Mouse (Mus musculus): ENCODE data around the gene Anapc15-ps.
"Not testable (repeated sequence)": the region's sequence is repeated elsewhere in the genome, so short reads cannot be mapped to it uniquely, and the experiment has no call there.

Gene Anapc15-ps

GRCm38 (mm10) chr10:95630166-95630565 lies 43.1 kb downstream of the Anapc15-ps start:
- DNase-seq (ENCODE audit: low read depth), result not testable (repeated sequence)

- DNase-seq (ENCODE audit: low read depth), result no peak
These were observed 44.9 kb downstream of the Anapc15-ps start for GRCm38 (mm10) chr10:95628338-95628737.

GRCm38 (mm10) chr10:95627381-95627780 lies 45.9 kb downstream of the Anapc15-ps start:
- no peak for DNase-seq (ENCODE audit: low read depth)

GRCm38 (mm10) chr10:95625300-95625699 lies 48.0 kb downstream of the Anapc15-ps start:
- DNase-seq (ENCODE audit: low read depth), result no peak

- DNase-seq (ENCODE audit: low read depth), result no peak
These were observed 49.2 kb downstream of the Anapc15-ps start for GRCm38 (mm10) chr10:95624007-95624406.

GRCm38 (mm10) chr10:95623518-95623905 lies 49.7 kb downstream of the Anapc15-ps start:
- DNase-seq (ENCODE audit: low read depth), result no peak

All from fibroblast of lung, adult 2 months (primary cell).